Mouse (Mus musculus): ENCODE data around the gene Lin28a. TPM values are rescaled to one million over a fixed set of nuclear protein-coding genes. Genes with fewer than 3 reads are reported as not detected.

The Lin28a gene
- polyA plus RNA-seq, 1 experiment: not detected

GRCm38 (mm10) chr4:133967866-133968149, 50.8 kb downstream of the Lin28a start:
- no peak for TF ChIP-seq CTCF (IDR thresholded peaks at IDR 0.05; ENCODE audit: low read depth, low read length)
- TF ChIP-seq POLR2A (IDR thresholded peaks at IDR 0.05; ENCODE audit: borderline replicate concordance, low read depth, low read length): no peak
- H3K4me3 ChIP-seq (ENCODE audit: insufficient read depth, low read length): peak overlapping the region; percentile 82

GRCm38 (mm10) chr4:133967138-133967865, 51.3 kb downstream of the Lin28a start:
- H3K4me3 ChIP-seq (ENCODE audit: insufficient read depth, low read length): peak overlapping the region; percentile 82
- TF ChIP-seq CTCF (IDR thresholded peaks at IDR 0.05; ENCODE audit: low read depth, low read length) (no peak), POLR2A (IDR thresholded peaks at IDR 0.05; ENCODE audit: borderline replicate concordance, low read depth, low read length) (no peak)
- peak overlapping the region; percentile 94 for H3K27ac ChIP-seq (ENCODE audit: insufficient read depth, low read depth, low read length)

More at GRCm38 (mm10) chr4:133967866-133968149, 50.8 kb downstream of the Lin28a start:
- H3K27ac ChIP-seq (ENCODE audit: insufficient read depth, low read depth, low read length): peak overlapping the region; percentile 94
- peaks cover 5% of the 10 kb centered on the region; the same call in 1 of the 2 replicates for H3K4me1 ChIP-seq (ENCODE audit: control insufficient read depth, insufficient read depth, low read length)

GRCm38 (mm10) chr4:133966271-133966940, 52.2 kb downstream of the Lin28a start:
- no peak for TF ChIP-seq CTCF (IDR thresholded peaks at IDR 0.05; ENCODE audit: low read depth, low read length)
- no peak for TF ChIP-seq POLR2A (IDR thresholded peaks at IDR 0.05; ENCODE audit: borderline replicate concordance, low read depth, low read length)
- Histone ChIP-seq H3K4me1 (ENCODE audit: control insufficient read depth, insufficient read depth, low read length) (peaks cover 5% of the 10 kb centered on the region; the same call in 1 of the 2 replicates), H3K27ac (ENCODE audit: insufficient read depth, low read depth, low read length) (peak overlapping the region; percentile 38), H3K4me3 (ENCODE audit: insufficient read depth, low read length) (peak overlapping the region; percentile 73)

More at GRCm38 (mm10) chr4:133967138-133967865, 51.3 kb downstream of the Lin28a start:
- H3K4me1 ChIP-seq (ENCODE audit: control insufficient read depth, insufficient read depth, low read length): peaks cover 5% of the 10 kb centered on the region; the same call in 1 of the 2 replicates

- Histone ChIP-seq H3K4me1 (ENCODE audit: control insufficient read depth, insufficient read depth, low read length) (peaks cover 3% of the 10 kb centered on the region; the same call in 1 of the 2 replicates), H3K27ac (ENCODE audit: insufficient read depth, low read depth, low read length) (no peak overlapping the region), H3K4me3 (ENCODE audit: insufficient read depth, low read length) (no peak overlapping the region)
- TF ChIP-seq CTCF (IDR thresholded peaks at IDR 0.05; ENCODE audit: low read depth, low read length) (no peak), POLR2A (IDR thresholded peaks at IDR 0.05; ENCODE audit: borderline replicate concordance, low read depth, low read length) (no peak)
These were observed 56.1 kb downstream of the Lin28a start for GRCm38 (mm10) chr4:133962566-133962965.

GRCm38 (mm10) chr4:133958884-133959283, 59.8 kb downstream of the Lin28a start:
- H3K4me3 ChIP-seq (ENCODE audit: insufficient read depth, low read length): no peak overlapping the region
- no peak overlapping the region for H3K27ac ChIP-seq (ENCODE audit: insufficient read depth, low read depth, low read length)
- H3K4me1 ChIP-seq (ENCODE audit: control insufficient read depth, insufficient read depth, low read length): 0 out of 2 replicates have a peak, but pooled peaks cover 2% of the 10 kb centered on the region
- TF ChIP-seq CTCF (IDR thresholded peaks at IDR 0.05; ENCODE audit: low read depth, low read length) (no peak), POLR2A (IDR thresholded peaks at IDR 0.05; ENCODE audit: borderline replicate concordance, low read depth, low read length) (no peak)

GRCm38 (mm10) chr4:133956358-133956757, 62.3 kb downstream of the Lin28a start:
- no peak overlapping the region for H3K27ac ChIP-seq (ENCODE audit: insufficient read depth, low read depth, low read length)
- 0 out of 2 replicates have a peak, but pooled peaks cover 2% of the 10 kb centered on the region for H3K4me1 ChIP-seq (ENCODE audit: control insufficient read depth, insufficient read depth, low read length)
- no peak overlapping the region for H3K4me3 ChIP-seq (ENCODE audit: insufficient read depth, low read length)
- TF ChIP-seq CTCF (IDR thresholded peaks at IDR 0.05; ENCODE audit: low read depth, low read length) (no peak), POLR2A (IDR thresholded peaks at IDR 0.05; ENCODE audit: borderline replicate concordance, low read depth, low read length) (no peak)

Other genes starting within 250 kb of the Lin28a start
- gene Rps6ka1, start 131.0 kb downstream of the Lin28a start, polyA plus RNA-seq (2012; ENCODE audit: insufficient read depth, insufficient read length, missing spikeins): 100 and 101 TPM in 2 replicates
- 222 and 234 TPM in 2 replicates for gene Hmgn2, start 50.2 kb downstream of the Lin28a start, polyA plus RNA-seq (2012; ENCODE audit: insufficient read depth, insufficient read length, missing spikeins)
- 36.6 and 38.7 TPM in 2 replicates for gene Dhdds, start 17.9 kb downstream of the Lin28a start, polyA plus RNA-seq (2012; ENCODE audit: insufficient read depth, insufficient read length, missing spikeins)
- gene Zfp683, start 35.0 kb upstream of the Lin28a start, polyA plus RNA-seq (2012; ENCODE audit: insufficient read depth, insufficient read length, missing spikeins): not detected in 2 replicates
- gene Crybg2, start 42.0 kb upstream of the Lin28a start, polyA plus RNA-seq (2012; ENCODE audit: insufficient read depth, insufficient read length, missing spikeins): 0.71 and 2.7 TPM in 2 replicates
- gene Cd52, start 76.2 kb upstream of the Lin28a start, polyA plus RNA-seq (2012; ENCODE audit: insufficient read depth, insufficient read length, missing spikeins): 1,130 and 1,142 TPM in 2 replicates
- gene Ubxn11, start 83.7 kb upstream of the Lin28a start, polyA plus RNA-seq (2012; ENCODE audit: insufficient read depth, insufficient read length, missing spikeins): 2.5 and 5.8 TPM in 2 replicates
- 1,334 and 1,359 TPM in 2 replicates for gene Sh3bgrl3, start 109.9 kb upstream of the Lin28a start, polyA plus RNA-seq (2012; ENCODE audit: insufficient read depth, insufficient read length, missing spikeins)
- 12.5 and 13.9 TPM in 2 replicates for gene Cep85, start 168.3 kb upstream of the Lin28a start, polyA plus RNA-seq (2012; ENCODE audit: insufficient read depth, insufficient read length, missing spikeins)
- not detected in 2 replicates for gene Gm7534, start 184.2 kb upstream of the Lin28a start, polyA plus RNA-seq (2012; ENCODE audit: insufficient read depth, insufficient read length, missing spikeins)
- gene Catsper4, start 208.5 kb upstream of the Lin28a start, polyA plus RNA-seq (2012; ENCODE audit: insufficient read depth, insufficient read length, missing spikeins): not detected in 2 replicates
- not detected in 2 replicates for gene Cnksr1, start 219.6 kb upstream of the Lin28a start, polyA plus RNA-seq (2012; ENCODE audit: insufficient read depth, insufficient read length, missing spikeins)
- not detected in 2 replicates for gene E130218I03Rik, start 224.8 kb upstream of the Lin28a start, polyA plus RNA-seq (2012; ENCODE audit: insufficient read depth, insufficient read length, missing spikeins)
- gene Zfp593, start 226.8 kb upstream of the Lin28a start, polyA plus RNA-seq (2012; ENCODE audit: insufficient read depth, insufficient read length, missing spikeins): 3.9 and 5.3 TPM in 2 replicates
- gene Gm30191, start 228.1 kb upstream of the Lin28a start, polyA plus RNA-seq (2012; ENCODE audit: insufficient read depth, insufficient read length, missing spikeins): not detected in 2 replicates
- gene Grrp1, start 235.3 kb upstream of the Lin28a start, polyA plus RNA-seq (2012; ENCODE audit: insufficient read depth, insufficient read length, missing spikeins): not detected in 2 replicates